Mouse (Mus musculus): ENCODE measurements around the gene Ucn3.
A peak's percentile ranks its signal among the peaks of the same experiment; 100 is the strongest.

Ucn3 gene

GRCm38 (mm10) chr13:3891479-3892087 lies 53.6 kb downstream of the Ucn3 start:
- peak; percentile 16 for DNase-seq
